Mouse (Mus musculus): ENCODE measurements around the gene Galc.
"Not testable (repeated sequence)": the region's sequence is repeated elsewhere in the genome, so short reads cannot be mapped to it uniquely, and the experiment has no call there.

Gene Galc

GRCm38 (mm10) chr12:98255373-98255995, 3.8 kb downstream of the Galc start:
- DNase-seq (ENCODE audit: extremely low read depth, low read depth, low spot score): no peak

GRCm38 (mm10) chr12:98252417-98252816, 6.8 kb downstream of the Galc start:
- no peak for DNase-seq (ENCODE audit: extremely low read depth, low read depth, low spot score)

GRCm38 (mm10) chr12:98250327-98250726, 8.9 kb downstream of the Galc start:
- DNase-seq (ENCODE audit: extremely low read depth, low read depth, low spot score): no peak

GRCm38 (mm10) chr12:98249671-98250070, 9.6 kb downstream of the Galc start:
- no peak for DNase-seq (ENCODE audit: extremely low read depth, low read depth, low spot score)

GRCm38 (mm10) chr12:98246835-98247234, 12.4 kb downstream of the Galc start:
- no peak for DNase-seq (ENCODE audit: extremely low read depth, low read depth, low spot score)

GRCm38 (mm10) chr12:98244865-98245264, 14.4 kb downstream of the Galc start:
- DNase-seq (ENCODE audit: extremely low read depth, low read depth, low spot score): no peak

GRCm38 (mm10) chr12:98244161-98244560, 15.1 kb downstream of the Galc start:
- DNase-seq (ENCODE audit: extremely low read depth, low read depth, low spot score): no peak

- DNase-seq (ENCODE audit: extremely low read depth, low read depth, low spot score): not testable (repeated sequence)
Measured at GRCm38 (mm10) chr12:98238478-98238877, 20.8 kb downstream of the Galc start.

- no peak for DNase-seq (ENCODE audit: extremely low read depth, low read depth, low spot score)
Measured at GRCm38 (mm10) chr12:98227037-98227436, 32.2 kb downstream of the Galc start.

GRCm38 (mm10) chr12:98223286-98223685, 36.0 kb downstream of the Galc start:
- DNase-seq (ENCODE audit: extremely low read depth, low read depth, low spot score): no peak

- DNase-seq (ENCODE audit: extremely low read depth, low read depth, low spot score): no peak
Measured at GRCm38 (mm10) chr12:98216432-98216831, 42.8 kb downstream of the Galc start.

- DNase-seq (ENCODE audit: extremely low read depth, low read depth, low spot score): no peak
Measured at GRCm38 (mm10) chr12:98215512-98215911, 43.7 kb downstream of the Galc start.

GRCm38 (mm10) chr12:98214191-98214590, 45.1 kb downstream of the Galc start:
- no peak for DNase-seq (ENCODE audit: extremely low read depth, low read depth, low spot score)

- no peak for DNase-seq (ENCODE audit: extremely low read depth, low read depth, low spot score)
Measured at GRCm38 (mm10) chr12:98213791-98214190, 45.5 kb downstream of the Galc start.

- no peak for DNase-seq (ENCODE audit: extremely low read depth, low read depth, low spot score)
Measured at GRCm38 (mm10) chr12:98213332-98213731, 45.9 kb downstream of the Galc start.

GRCm38 (mm10) chr12:98212457-98213175, 46.6 kb downstream of the Galc start:
- no peak for DNase-seq (ENCODE audit: extremely low read depth, low read depth, low spot score)

- DNase-seq (ENCODE audit: extremely low read depth, low read depth, low spot score): no peak
Measured at GRCm38 (mm10) chr12:98210495-98210894, 48.8 kb downstream of the Galc start.

- DNase-seq (ENCODE audit: extremely low read depth, low read depth, low spot score): no peak
Measured at GRCm38 (mm10) chr12:98208104-98208503, 51.2 kb downstream of the Galc start.

GRCm38 (mm10) chr12:98205450-98206051, 53.7 kb downstream of the Galc start:
- no peak for DNase-seq (ENCODE audit: extremely low read depth, low read depth, low spot score)

GRCm38 (mm10) chr12:98197401-98197800, 61.9 kb downstream of the Galc start:
- no peak for DNase-seq (ENCODE audit: extremely low read depth, low read depth, low spot score)

- no peak for DNase-seq (ENCODE audit: extremely low read depth, low read depth, low spot score)
Measured at GRCm38 (mm10) chr12:98190201-98190600, 69.1 kb downstream of the Galc start.

GRCm38 (mm10) chr12:98189096-98189495, 70.2 kb downstream of the Galc start:
- no peak for DNase-seq (ENCODE audit: extremely low read depth, low read depth, low spot score)

Data from fat pad, adult 2 months (tissue).